Mouse (Mus musculus): Measurements from ENCODE around the gene Zfp598. TPM values are rescaled to one million over a fixed set of nuclear protein-coding genes. Genes with fewer than 3 reads are reported as not detected.
A peak's percentile ranks its signal among the peaks of the same experiment; 100 is the strongest.

The Zfp598 gene
- polyA plus RNA-seq, 1 experiment from 2014 or later = 9.7 TPM

GRCm38 (mm10) chr17:24638840-24639239 is 30.6 kb upstream of the Zfp598 start:
- WGBS = 44% methylated on average over 9 of the region's 9 CpGs
- no peak for DNase-seq (ENCODE audit: low spot score)

GRCm38 (mm10) chr17:24639571-24639988 is 29.9 kb upstream of the Zfp598 start:
- TF ChIP-seq CTCF (IDR thresholded peaks at IDR 0.05; ENCODE audit: low read depth) (no peak), EP300 (optimal IDR thresholded peaks at IDR 0.05) (no peak)
- Histone ChIP-seq H3K4me2 (replicated peaks; ENCODE audit: low read depth) (no peak overlapping the region), H3K36me3 (ENCODE audit: control insufficient read depth, insufficient read depth, low read length) (peaks cover 3% of the 10 kb centered on the region; the same call in 1 of the 2 replicates), H3K27me3 (ENCODE audit: control insufficient read depth, insufficient read depth, low read length) (no peaks in the 10 kb centered on the region), H3K9me3 (ENCODE audit: control insufficient read depth, low read length) (no peaks in the 10 kb centered on the region), H3K27ac (replicated peaks) (peak overlapping the region; percentile 78), H3K4me1 (replicated peaks; ENCODE audit: control insufficient read depth, insufficient read depth) (no peaks in the 10 kb centered on the region; the same call in 1 of the 2 replicates), H3K9ac (ENCODE audit: low read length) (no peak overlapping the region), H3K4me3 (ENCODE audit: low read depth, low read length) (no peak overlapping the region)
- ATAC-seq (ENCODE audit: low FRiP score, low TSS enrichment) (peak; percentile 10; the same call in 1 of the 2 replicates), DNase-seq (ENCODE audit: low spot score) (no peak)
- whole genome bisulfite sequencing = 52% methylated on average over 5 of the region's 5 CpGs

More at GRCm38 (mm10) chr17:24638840-24639239, 30.6 kb upstream of the Zfp598 start:
- H3K27me3 ChIP-seq (ENCODE audit: control insufficient read depth, insufficient read depth, low read length) = no peaks in the 10 kb centered on the region
- peak; percentile 77 for ATAC-seq (ENCODE audit: low FRiP score, low TSS enrichment)
- H3K36me3 ChIP-seq (ENCODE audit: control insufficient read depth, insufficient read depth, low read length) = peaks cover 3% of the 10 kb centered on the region; the same call in 1 of the 2 replicates
- H3K27ac ChIP-seq (replicated peaks) = peak overlapping the region; percentile 78
- TF ChIP-seq CTCF (IDR thresholded peaks at IDR 0.05; ENCODE audit: low read depth) (no peak), EP300 (optimal IDR thresholded peaks at IDR 0.05) (no peak)
- H3K9me3 ChIP-seq (ENCODE audit: control insufficient read depth, low read length) = no peaks in the 10 kb centered on the region
- no peak overlapping the region for H3K4me2 ChIP-seq (replicated peaks; ENCODE audit: low read depth)
- H3K4me1 ChIP-seq (replicated peaks; ENCODE audit: control insufficient read depth, insufficient read depth) = no peaks in the 10 kb centered on the region; the same call in 1 of the 2 replicates
- no peak overlapping the region for H3K4me3 ChIP-seq (ENCODE audit: low read depth, low read length)
- H3K9ac ChIP-seq (ENCODE audit: low read length) = no peak overlapping the region

- no peak for DNase-seq (ENCODE audit: low spot score)
- Histone ChIP-seq H3K36me3 (ENCODE audit: control insufficient read depth, insufficient read depth, low read length) (peaks cover 3% of the 10 kb centered on the region; the same call in 1 of the 2 replicates), H3K9me3 (ENCODE audit: control insufficient read depth, low read length) (no peaks in the 10 kb centered on the region), H3K4me1 (replicated peaks; ENCODE audit: control insufficient read depth, insufficient read depth) (no peaks in the 10 kb centered on the region; the same call in 1 of the 2 replicates), H3K4me2 (replicated peaks; ENCODE audit: low read depth) (no peak overlapping the region), H3K9ac (ENCODE audit: low read length) (no peak overlapping the region), H3K27me3 (ENCODE audit: control insufficient read depth, insufficient read depth, low read length) (no peaks in the 10 kb centered on the region), H3K27ac (replicated peaks) (peak overlapping the region; percentile 78), H3K4me3 (ENCODE audit: low read depth, low read length) (no peak overlapping the region)
- WGBS = 88% methylated on average over 7 of the region's 7 CpGs
- ATAC-seq (ENCODE audit: low FRiP score, low TSS enrichment) = no peak
- TF ChIP-seq EP300 (optimal IDR thresholded peaks at IDR 0.05) (no peak), CTCF (IDR thresholded peaks at IDR 0.05; ENCODE audit: low read depth) (no peak)
These were observed 29.4 kb upstream of the Zfp598 start for GRCm38 (mm10) chr17:24640119-24640518.

GRCm38 (mm10) chr17:24640581-24640980 is 28.9 kb upstream of the Zfp598 start:
- 95% methylated on average over 15 of the region's 15 CpGs for WGBS
- no peak overlapping the region for H3K4me3 ChIP-seq (ENCODE audit: low read depth, low read length)
- H3K27ac ChIP-seq (replicated peaks) = 0 out of 2 replicates have a peak overlapping the region, but pooled peaks have one; percentile 78
- H3K9me3 ChIP-seq (ENCODE audit: control insufficient read depth, low read length) = no peaks in the 10 kb centered on the region
- TF ChIP-seq CTCF (IDR thresholded peaks at IDR 0.05; ENCODE audit: low read depth) (no peak), EP300 (optimal IDR thresholded peaks at IDR 0.05) (no peak)
- no peaks in the 10 kb centered on the region for H3K27me3 ChIP-seq (ENCODE audit: control insufficient read depth, insufficient read depth, low read length)
- peaks cover 3% of the 10 kb centered on the region; the same call in 1 of the 2 replicates for H3K36me3 ChIP-seq (ENCODE audit: control insufficient read depth, insufficient read depth, low read length)
- no peak overlapping the region for H3K9ac ChIP-seq (ENCODE audit: low read length)
- H3K4me2 ChIP-seq (replicated peaks; ENCODE audit: low read depth) = no peak overlapping the region
- DNase-seq (ENCODE audit: low spot score) (no peak), ATAC-seq (ENCODE audit: low FRiP score, low TSS enrichment) (no peak)
- H3K4me1 ChIP-seq (replicated peaks; ENCODE audit: control insufficient read depth, insufficient read depth) = no peaks in the 10 kb centered on the region; the same call in none of the 2 replicates

- Histone ChIP-seq H3K27me3 (ENCODE audit: control insufficient read depth, insufficient read depth, low read length) (no peaks in the 10 kb centered on the region), H3K4me1 (replicated peaks; ENCODE audit: control insufficient read depth, insufficient read depth) (no peaks in the 10 kb centered on the region; the same call in none of the 2 replicates), H3K4me2 (replicated peaks; ENCODE audit: low read depth) (no peak overlapping the region), H3K27ac (replicated peaks) (no peak overlapping the region), H3K9ac (ENCODE audit: low read length) (no peak overlapping the region), H3K9me3 (ENCODE audit: control insufficient read depth, low read length) (no peaks in the 10 kb centered on the region), H3K36me3 (ENCODE audit: control insufficient read depth, insufficient read depth, low read length) (peaks cover 3% of the 10 kb centered on the region; the same call in 1 of the 2 replicates), H3K4me3 (ENCODE audit: low read depth, low read length) (no peak overlapping the region)
- DNase-seq (ENCODE audit: low spot score) (no peak), ATAC-seq (ENCODE audit: low FRiP score, low TSS enrichment) (no peak)
- WGBS = 92% methylated on average over 14 of the region's 14 CpGs
- TF ChIP-seq CTCF (IDR thresholded peaks at IDR 0.05; ENCODE audit: low read depth) = no peak
- no peak for TF ChIP-seq EP300 (optimal IDR thresholded peaks at IDR 0.05)
These were observed 27.5 kb upstream of the Zfp598 start for GRCm38 (mm10) chr17:24641944-24642343.

GRCm38 (mm10) chr17:24642791-24643343 is 26.6 kb upstream of the Zfp598 start:
- H3K9ac ChIP-seq (ENCODE audit: low read length) = no peak overlapping the region
- H3K4me1 ChIP-seq (replicated peaks; ENCODE audit: control insufficient read depth, insufficient read depth) = no peaks in the 10 kb centered on the region; the same call in none of the 2 replicates
- peaks cover 3% of the 10 kb centered on the region; the same call in 1 of the 2 replicates for H3K36me3 ChIP-seq (ENCODE audit: control insufficient read depth, insufficient read depth, low read length)
- H3K9me3 ChIP-seq (ENCODE audit: control insufficient read depth, low read length) = no peaks in the 10 kb centered on the region
- no peak for DNase-seq (ENCODE audit: low spot score)
- no peak overlapping the region for H3K27ac ChIP-seq (replicated peaks)
- no peak for TF ChIP-seq CTCF (IDR thresholded peaks at IDR 0.05; ENCODE audit: low read depth)
- TF ChIP-seq EP300 (optimal IDR thresholded peaks at IDR 0.05) = no peak
- ATAC-seq (ENCODE audit: low FRiP score, low TSS enrichment) = no peak
- no peaks in the 10 kb centered on the region for H3K27me3 ChIP-seq (ENCODE audit: control insufficient read depth, insufficient read depth, low read length)
- H3K4me2 ChIP-seq (replicated peaks; ENCODE audit: low read depth) = no peak overlapping the region
- WGBS = 74% methylated on average over 6 of the region's 6 CpGs
- no peak overlapping the region for H3K4me3 ChIP-seq (ENCODE audit: low read depth, low read length)
